Mouse (Mus musculus): Measurements from ENCODE around the gene Prkcd. TPM values are rescaled to one million over a fixed set of nuclear protein-coding genes. Genes with fewer than 3 reads are reported as not detected.
A peak's percentile ranks its signal among the peaks of the same experiment; 100 is the strongest.

Prkcd gene
- polyA plus RNA-seq, 1 experiment = 36.8 TPM

- TF ChIP-seq POLR2A (IDR thresholded peaks at IDR 0.05; ENCODE audit: borderline replicate concordance, extremely low read depth, insufficient read depth, insufficient read length, poor library complexity, severe bottlenecking) (no peak), CTCF (IDR thresholded peaks at IDR 0.05; ENCODE audit: borderline replicate concordance, extremely low read depth, insufficient read depth, insufficient read length) (no peak)
- DNase-seq (ENCODE audit: low read depth) = no peak
These were observed 8.4 kb upstream of the Prkcd start for GRCm38 (mm10) chr14:30634418-30634817.

- no peak for DNase-seq (ENCODE audit: low read depth)
- TF ChIP-seq POLR2A (IDR thresholded peaks at IDR 0.05; ENCODE audit: borderline replicate concordance, extremely low read depth, insufficient read depth, insufficient read length, poor library complexity, severe bottlenecking) = no peak
- no peak for TF ChIP-seq CTCF (IDR thresholded peaks at IDR 0.05; ENCODE audit: borderline replicate concordance, extremely low read depth, insufficient read depth, insufficient read length)
These were observed 7.7 kb upstream of the Prkcd start for GRCm38 (mm10) chr14:30633708-30634107.

GRCm38 (mm10) chr14:30631834-30632233 is 5.8 kb upstream of the Prkcd start:
- DNase-seq (ENCODE audit: low read depth) = no peak
- no peak for TF ChIP-seq CTCF (IDR thresholded peaks at IDR 0.05; ENCODE audit: borderline replicate concordance, extremely low read depth, insufficient read depth, insufficient read length)
- TF ChIP-seq POLR2A (IDR thresholded peaks at IDR 0.05; ENCODE audit: borderline replicate concordance, extremely low read depth, insufficient read depth, insufficient read length, poor library complexity, severe bottlenecking) = no peak

- TF ChIP-seq POLR2A (IDR thresholded peaks at IDR 0.05; ENCODE audit: borderline replicate concordance, extremely low read depth, insufficient read depth, insufficient read length, poor library complexity, severe bottlenecking) (no peak), CTCF (IDR thresholded peaks at IDR 0.05; ENCODE audit: borderline replicate concordance, extremely low read depth, insufficient read depth, insufficient read length) (no peak)
- DNase-seq (ENCODE audit: low read depth) = no peak
These were observed 5.0 kb upstream of the Prkcd start for GRCm38 (mm10) chr14:30630811-30631576.

- TF ChIP-seq CTCF (IDR thresholded peaks at IDR 0.05; ENCODE audit: borderline replicate concordance, extremely low read depth, insufficient read depth, insufficient read length) (no peak), POLR2A (IDR thresholded peaks at IDR 0.05; ENCODE audit: borderline replicate concordance, extremely low read depth, insufficient read depth, insufficient read length, poor library complexity, severe bottlenecking) (no peak)
- no peak for DNase-seq (ENCODE audit: low read depth)
These were observed 3.8 kb upstream of the Prkcd start for GRCm38 (mm10) chr14:30629839-30630238.

- no peak for DNase-seq (ENCODE audit: low read depth)
- TF ChIP-seq POLR2A (IDR thresholded peaks at IDR 0.05; ENCODE audit: borderline replicate concordance, extremely low read depth, insufficient read depth, insufficient read length, poor library complexity, severe bottlenecking) (no peak), CTCF (IDR thresholded peaks at IDR 0.05; ENCODE audit: borderline replicate concordance, extremely low read depth, insufficient read depth, insufficient read length) (no peak)
These were observed 2.2 kb upstream of the Prkcd start for GRCm38 (mm10) chr14:30628235-30628634.

- no peak for TF ChIP-seq POLR2A (IDR thresholded peaks at IDR 0.05; ENCODE audit: borderline replicate concordance, extremely low read depth, insufficient read depth, insufficient read length, poor library complexity, severe bottlenecking)
- no peak for TF ChIP-seq CTCF (IDR thresholded peaks at IDR 0.05; ENCODE audit: borderline replicate concordance, extremely low read depth, insufficient read depth, insufficient read length)
- DNase-seq (ENCODE audit: low read depth) = no peak
These were observed 1.0 kb upstream of the Prkcd start for GRCm38 (mm10) chr14:30626756-30627742.

GRCm38 (mm10) chr14:30625131-30625807 is 741 bp downstream of the Prkcd start:
- TF ChIP-seq CTCF (IDR thresholded peaks at IDR 0.05; ENCODE audit: borderline replicate concordance, extremely low read depth, insufficient read depth, insufficient read length) (no peak), POLR2A (IDR thresholded peaks at IDR 0.05; ENCODE audit: borderline replicate concordance, extremely low read depth, insufficient read depth, insufficient read length, poor library complexity, severe bottlenecking) (no peak)
- peak; percentile 44 for DNase-seq (ENCODE audit: low read depth)

- TF ChIP-seq POLR2A (IDR thresholded peaks at IDR 0.05; ENCODE audit: borderline replicate concordance, extremely low read depth, insufficient read depth, insufficient read length, poor library complexity, severe bottlenecking) (no peak), CTCF (IDR thresholded peaks at IDR 0.05; ENCODE audit: borderline replicate concordance, extremely low read depth, insufficient read depth, insufficient read length) (no peak)
- DNase-seq (ENCODE audit: low read depth) = no peak
These were observed 1.7 kb downstream of the Prkcd start for GRCm38 (mm10) chr14:30624277-30624721.

- DNase-seq (ENCODE audit: low read depth) = no peak
- TF ChIP-seq POLR2A (IDR thresholded peaks at IDR 0.05; ENCODE audit: borderline replicate concordance, extremely low read depth, insufficient read depth, insufficient read length, poor library complexity, severe bottlenecking) (no peak), CTCF (IDR thresholded peaks at IDR 0.05; ENCODE audit: borderline replicate concordance, extremely low read depth, insufficient read depth, insufficient read length) (no peak)
These were observed 3.5 kb downstream of the Prkcd start for GRCm38 (mm10) chr14:30622556-30622955.

- TF ChIP-seq POLR2A (IDR thresholded peaks at IDR 0.05; ENCODE audit: borderline replicate concordance, extremely low read depth, insufficient read depth, insufficient read length, poor library complexity, severe bottlenecking) (no peak), CTCF (IDR thresholded peaks at IDR 0.05; ENCODE audit: borderline replicate concordance, extremely low read depth, insufficient read depth, insufficient read length) (no peak)
- DNase-seq (ENCODE audit: low read depth) = no peak
These were observed 3.9 kb downstream of the Prkcd start for GRCm38 (mm10) chr14:30622130-30622529.

Measured in brain, embryonic 14.5 days (tissue).